Mouse (Mus musculus) liver, embryonic 14.5 days (tissue): ENCODE measurements around the gene Stum.

Experiments used
- CTCF ChIP-seq: IDR thresholded peaks from 2 replicates; pipeline ENCODE4 v1.5.1; 2016; ENCODE audit warnings: antibody characterized with exemption, low read depth, control low read depth
- EP300 ChIP-seq: IDR thresholded peaks from 2 replicates; pipeline ENCODE4 v1.6.1; 2016; ENCODE audit warnings: antibody characterized with exemption, low read depth

- TF ChIP-seq CTCF, result no peak
- no peak for TF ChIP-seq EP300
These were observed 95.4 kb downstream of the Stum start for GRCm38 (mm10) chr1:180387750-180388480.
